Mouse (Mus musculus) heart, embryonic 16.5 days (tissue): Measurements from ENCODE around the gene Il13ra1. TPM values are rescaled to one million over a fixed set of nuclear protein-coding genes. Genes with fewer than 3 reads are reported as not detected.

Experiments
- ATAC-seq: fragments of 200-750 bp; cut with Nextera tagmentation; replicated peaks from 2 replicates; pipeline ENCODE4 v1.8.0; 2017; ENCODE audit warnings: moderate number of reproducible peaks; ENCODE audit not compliant: insufficient read depth, low FRiP score; ENCODE audit errors: extremely low read depth
- H3K27ac ChIP-seq: fragments of 300-500 bp; sonication (generic); 2 replicates; pipeline ENCODE4 v1.5.1; 2014; ENCODE audit warnings: mild to moderate bottlenecking, low read length, control low read depth, moderate library complexity
- H3K27me3 ChIP-seq: fragments of 300-500 bp; sonication (generic); 2 replicates; pipeline ENCODE4 v1.6.1; 2014; ENCODE audit warnings: low read length, mixed read lengths; ENCODE audit not compliant: control insufficient read depth, insufficient read depth
- H3K36me3 ChIP-seq: fragments of 300-500 bp; sonication (generic); 2 replicates; pipeline ENCODE4 v1.6.1; 2014; ENCODE audit not compliant: control insufficient read depth, insufficient read depth
- H3K4me1 ChIP-seq: fragments of 300-500 bp; sonication (generic); 2 replicates; pipeline ENCODE4 v1.6.1; 2014; ENCODE audit warnings: low read length, mixed read lengths; ENCODE audit not compliant: control insufficient read depth, insufficient read depth
- H3K4me2 ChIP-seq: fragments of 300-500 bp; sonication (generic); 2 replicates; pipeline ENCODE4 v1.6.1; 2014; ENCODE audit warnings: low read depth, mild to moderate bottlenecking, control low read depth, low read length
- H3K4me3 ChIP-seq: fragments of 300-500 bp; sonication (generic); 2 replicates; pipeline ENCODE4 v1.5.1; 2014; ENCODE audit warnings: mild to moderate bottlenecking, control low read depth, low read length
- H3K9ac ChIP-seq: fragments of 300-500 bp; sonication (generic); 2 replicates; pipeline ENCODE4 v1.6.1; 2014; ENCODE audit warnings: low read length, control low read depth
- H3K9me3 ChIP-seq: fragments of 300-500 bp; sonication (generic); replicated peaks from 2 replicates; pipeline ENCODE4 v1.6.1; 2016; ENCODE audit warnings: low read length; ENCODE audit not compliant: control insufficient read depth
- WGBS: fragments of 180-500 bp; shearing (Covaris S2); extraction: QIAGEN DNeasy Blood & Tissue Kit; methylation state at CpG from one replicate; pipeline ENCODE4 v1.1.7; 2014; 5-methylcytosine and 5-hydroxymethylcytosine counted together
- polyA plus RNA-seq: library from polyadenylated mRNA; unstranded; fragments of >200 nt; fragmentation: Nextera tagmentation; extraction: Ambion mirVana; gene quantifications from 2 replicates; pipeline ENCODE4 v1.2.1, GENCODE M21; 2015

The Il13ra1 gene
- polyA plus RNA-seq, 1 experiment from 2014 or later: 33.5 TPM

DNA sequence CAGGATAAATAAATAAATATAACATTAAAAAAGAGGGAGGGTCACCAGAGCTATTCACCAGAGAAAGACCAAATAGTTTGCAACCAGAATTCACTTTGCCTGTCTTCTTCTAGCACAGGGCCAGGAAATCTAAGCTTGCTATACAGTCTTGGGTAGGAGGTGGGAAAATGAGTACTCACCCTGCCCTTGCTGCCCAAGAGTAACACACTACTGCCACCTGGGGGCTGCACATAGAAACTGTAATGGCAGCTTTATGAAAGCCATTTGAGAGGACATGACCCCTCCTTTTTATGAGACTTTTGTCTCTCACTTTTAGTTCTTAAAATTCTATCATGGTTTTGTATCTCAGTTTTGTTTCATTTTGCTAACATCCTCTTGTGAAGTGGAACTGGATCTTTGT lies 71.7 kb downstream of the Il13ra1 start:
- Histone ChIP-seq H3K9me3 (no peaks in the 10 kb centered on the region), H3K4me1 (no peaks in the 10 kb centered on the region), H3K27ac (no peak overlapping the region), H3K27me3 (no peaks in the 10 kb centered on the region), H3K36me3 (no peaks in the 10 kb centered on the region), H3K4me2 (no peak overlapping the region), H3K9ac (no peak overlapping the region), H3K4me3 (no peak overlapping the region)
- no peak for ATAC-seq

DNA sequence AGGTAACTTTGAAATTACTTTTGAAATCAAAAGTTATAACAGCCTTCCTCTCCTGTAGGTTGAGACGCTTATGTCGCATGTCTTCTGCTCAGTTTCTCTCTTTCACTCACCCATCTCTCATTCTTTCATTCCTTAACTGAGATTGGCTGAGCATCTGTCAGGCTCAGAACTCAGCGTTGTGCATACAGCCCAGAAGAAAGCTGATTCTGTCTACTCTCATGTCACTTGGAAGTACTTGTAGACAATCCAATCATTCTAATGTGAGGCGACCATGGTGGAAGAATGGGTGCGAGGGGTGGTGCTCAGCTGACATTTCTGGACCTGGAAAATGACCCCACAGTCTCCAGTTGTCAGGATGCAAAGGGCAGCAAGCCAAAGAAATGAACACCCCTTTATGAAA lies 74.1 kb downstream of the Il13ra1 start:
- no peak overlapping the region for H3K9ac ChIP-seq
- H3K4me3 ChIP-seq: no peak overlapping the region
- H3K36me3 ChIP-seq: no peaks in the 10 kb centered on the region
- ATAC-seq: no peak
- H3K4me1 ChIP-seq: no peaks in the 10 kb centered on the region
- no peaks in the 10 kb centered on the region for H3K9me3 ChIP-seq
- 50% methylated on average over 5 of the region's 5 CpGs for WGBS
- H3K27ac ChIP-seq: no peak overlapping the region
- no peaks in the 10 kb centered on the region for H3K27me3 ChIP-seq
- no peak overlapping the region for H3K4me2 ChIP-seq

DNA sequence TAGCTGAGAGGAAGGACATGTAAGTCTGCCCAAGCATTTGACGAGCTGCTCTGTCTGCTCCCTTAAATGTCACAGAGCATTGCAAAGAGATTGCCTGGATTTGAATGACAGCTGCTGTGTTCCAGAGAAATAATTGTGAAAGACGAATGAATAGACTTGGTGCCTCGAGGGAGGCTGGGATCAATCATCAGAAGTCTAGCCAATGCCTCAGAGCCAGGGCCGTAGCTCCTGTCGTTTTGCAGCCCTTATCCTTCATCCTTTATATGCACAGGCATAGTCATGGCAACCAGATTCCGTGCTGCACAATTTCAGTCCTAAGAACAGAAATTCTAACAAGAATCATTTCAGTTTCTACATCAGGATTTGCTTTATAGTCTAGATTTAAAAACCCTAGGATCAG lies 74.5 kb downstream of the Il13ra1 start:
- no peak overlapping the region for H3K4me3 ChIP-seq
- 50% methylated on average over 6 of the region's 6 CpGs for WGBS
- H3K9me3 ChIP-seq: no peaks in the 10 kb centered on the region
- no peak overlapping the region for H3K4me2 ChIP-seq
- no peak overlapping the region for H3K27ac ChIP-seq
- no peaks in the 10 kb centered on the region for H3K27me3 ChIP-seq
- no peak for ATAC-seq
- no peak overlapping the region for H3K9ac ChIP-seq
- no peaks in the 10 kb centered on the region for H3K4me1 ChIP-seq
- no peaks in the 10 kb centered on the region for H3K36me3 ChIP-seq

DNA sequence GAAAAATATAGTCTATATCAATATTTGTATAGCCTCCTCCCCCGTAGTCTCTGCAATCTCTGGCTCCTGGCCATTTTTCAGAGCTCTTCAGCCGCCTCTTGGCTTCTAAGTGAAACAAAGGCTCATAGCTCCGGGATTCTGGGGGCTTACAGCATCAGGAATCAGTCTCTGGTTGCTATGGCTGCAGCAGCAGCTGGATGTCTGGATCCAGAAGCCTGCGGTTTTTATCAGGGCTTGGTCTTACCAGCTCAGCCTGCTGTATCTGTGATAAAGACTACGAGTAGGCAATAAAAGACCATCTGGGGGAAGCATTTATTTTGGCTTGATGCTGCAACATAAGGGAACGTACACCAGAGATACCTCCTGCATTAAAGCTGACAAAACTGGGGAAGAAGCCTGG lies 82.0 kb downstream of the Il13ra1 start:
- no peak overlapping the region for H3K4me3 ChIP-seq
- WGBS: 26% methylated on average over 6 of the region's 6 CpGs
- H3K27ac ChIP-seq: no peak overlapping the region
- no peaks in the 10 kb centered on the region for H3K27me3 ChIP-seq
- H3K36me3 ChIP-seq: no peaks in the 10 kb centered on the region
- no peak for ATAC-seq
- H3K9ac ChIP-seq: no peak overlapping the region
- no peaks in the 10 kb centered on the region for H3K9me3 ChIP-seq
- H3K4me1 ChIP-seq: peaks cover 2% of the 10 kb centered on the region; the same call in 1 of the 2 replicates
- H3K4me2 ChIP-seq: no peak overlapping the region

DNA sequence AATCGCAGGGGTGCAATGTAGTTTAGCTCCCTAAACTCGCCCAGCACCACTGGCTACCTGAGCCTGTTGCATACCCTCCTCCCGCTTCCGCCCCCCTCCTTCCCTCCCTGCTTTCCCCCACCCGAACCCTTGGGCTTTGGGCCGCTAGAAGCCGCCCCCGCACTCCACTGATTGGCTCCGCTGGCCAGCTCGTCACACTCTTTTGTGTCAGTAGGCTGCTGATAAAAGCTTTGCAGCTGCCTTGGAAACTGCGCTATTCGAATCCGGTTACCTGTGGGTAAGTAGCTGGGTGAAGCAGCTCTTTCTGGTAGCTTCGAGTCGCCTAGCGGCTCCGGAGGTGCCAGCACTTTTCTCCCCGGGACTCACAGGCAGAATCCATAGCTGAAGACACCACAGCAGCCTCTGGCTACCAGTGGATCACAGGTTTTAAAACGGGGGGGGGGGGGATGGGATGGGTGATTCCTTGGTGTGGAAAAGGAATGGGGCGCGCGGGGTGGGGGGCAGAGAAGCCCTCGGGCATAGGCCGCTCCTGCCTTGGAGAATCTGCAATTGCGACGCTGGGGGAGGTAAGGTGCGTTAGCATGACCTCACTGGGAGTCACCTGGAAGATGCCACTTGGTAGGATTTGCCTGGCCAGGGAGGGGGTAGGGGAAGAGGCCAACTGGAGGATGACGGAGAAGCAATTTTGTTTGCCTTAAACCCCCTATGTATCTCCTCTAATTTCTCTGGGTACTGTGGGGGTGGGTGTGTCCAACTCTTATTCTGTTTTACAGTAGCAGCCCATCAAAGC lies 84.0 kb downstream of the Il13ra1 start, which contains the start of gene Zcchc12:
Gene Zcchc12 (plus strand): TSS at position 169 of the 790 bp plus-strand sequence.
- Histone ChIP-seq H3K4me2 (peak within 1 kb of the TSS; percentile 59), H3K9ac (no peak within 1 kb of the TSS; the same call in 1 of the 2 replicates), H3K4me3 (peak within 1 kb of the TSS; percentile 39), H3K27me3 (no peaks in the 10 kb centered on the region), H3K27ac (no peak within 1 kb of the TSS), H3K9me3 (no peaks in the 10 kb centered on the region), H3K4me1 (peaks cover 2% of the 10 kb centered on the region; the same call in 1 of the 2 replicates), H3K36me3 (no peaks in the 10 kb centered on the region)
- 18% methylated on average over 27 of the region's 28 CpGs for WGBS
- ATAC-seq: peak; percentile 58

DNA sequence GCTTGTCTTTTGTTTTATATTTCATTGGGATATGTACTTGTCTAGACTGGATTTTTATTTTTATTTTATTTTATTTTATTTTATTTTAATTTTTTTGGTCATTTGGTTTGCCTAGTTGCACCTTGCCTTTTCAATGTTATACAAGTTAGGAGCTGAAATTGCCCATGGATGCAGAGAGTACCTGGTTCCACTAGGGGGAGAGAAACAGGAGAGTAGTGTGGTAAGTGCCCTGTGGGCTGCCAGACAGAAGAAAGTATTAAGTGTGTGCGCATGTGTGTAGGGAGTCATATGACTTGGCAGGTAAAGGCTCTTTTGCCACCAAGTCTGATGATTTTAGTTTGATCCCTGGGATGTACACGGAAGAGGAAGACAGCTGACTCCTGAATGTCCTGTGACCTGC lies 97.6 kb downstream of the Il13ra1 start:
- Histone ChIP-seq H3K36me3 (no peaks in the 10 kb centered on the region), H3K27me3 (no peaks in the 10 kb centered on the region), H3K4me1 (no peaks in the 10 kb centered on the region), H3K27ac (no peak overlapping the region), H3K9ac (no peak overlapping the region), H3K4me2 (no peak overlapping the region), H3K9me3 (no peaks in the 10 kb centered on the region; the same call in 1 of the 2 replicates), H3K4me3 (no peak overlapping the region)
- 68% methylated on average over 2 of the region's 2 CpGs for WGBS
- ATAC-seq: no peak

DNA sequence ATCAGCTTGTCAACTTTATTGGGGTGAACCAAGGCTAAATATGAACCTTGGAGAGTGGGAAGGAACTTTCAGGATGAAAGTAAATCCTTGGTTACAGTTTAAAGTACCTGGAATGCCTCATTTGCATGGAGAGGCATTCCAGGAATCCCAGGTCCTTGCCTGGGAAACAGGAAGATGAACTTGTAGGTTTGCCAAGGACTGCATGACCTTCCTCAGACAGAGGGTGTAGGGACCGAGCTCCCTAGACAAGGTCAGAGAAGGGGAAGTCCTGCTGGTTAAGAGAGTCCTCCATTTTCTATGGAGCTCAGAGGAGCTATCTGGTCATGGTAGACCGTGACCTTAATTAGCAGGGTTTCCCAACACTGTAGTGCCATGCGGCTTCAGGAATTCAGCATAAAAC lies 99.3 kb downstream of the Il13ra1 start:
- no peak overlapping the region for H3K4me2 ChIP-seq
- no peaks in the 10 kb centered on the region for H3K4me1 ChIP-seq
- no peaks in the 10 kb centered on the region; the same call in 1 of the 2 replicates for H3K9me3 ChIP-seq
- no peaks in the 10 kb centered on the region for H3K36me3 ChIP-seq
- no peak overlapping the region for H3K27ac ChIP-seq
- no peak overlapping the region for H3K9ac ChIP-seq
- 71% methylated on average over 3 of the region's 3 CpGs for WGBS
- H3K4me3 ChIP-seq: no peak overlapping the region
- no peak for ATAC-seq
- no peaks in the 10 kb centered on the region for H3K27me3 ChIP-seq

Other genes with a start within 250 kb of the Il13ra1 start
- 6.0 and 6.6 TPM in 2 replicates for gene Dock11, start 223.3 kb upstream of the Il13ra1 start, polyA plus RNA-seq
- gene Zcchc12, start 83.8 kb downstream of the Il13ra1 start, polyA plus RNA-seq: 2.0 TPM in 2 replicates
- 0.07 and 0.36 TPM in 2 replicates for gene Lonrf3, start 216.2 kb downstream of the Il13ra1 start, polyA plus RNA-seq